Mouse (Mus musculus) spleen, postnatal 10 days (tissue): ENCODE measurements around the gene Prpf19.

ENCODE experiments used
- DNase-seq, 2 experiments: peaks; one replicate each; pipeline ENCODE4 v3.0.0; 2021 to 2022; ENCODE audit warnings: low spot score in 2 of 2

Gene Prpf19

GRCm38 (mm10) chr19:10938771-10939170 is 43.7 kb downstream of the Prpf19 start:
- DNase-seq = no peak

GRCm38 (mm10) chr19:10940097-10940800 is 45.2 kb downstream of the Prpf19 start:
- DNase-seq = peak; percentile 32 to 79

GRCm38 (mm10) chr19:10940801-10941457 is 45.9 kb downstream of the Prpf19 start:
- DNase-seq = no peak

GRCm38 (mm10) chr19:10943955-10944354 is 48.9 kb downstream of the Prpf19 start:
- DNase-seq = no peak

DNA sequence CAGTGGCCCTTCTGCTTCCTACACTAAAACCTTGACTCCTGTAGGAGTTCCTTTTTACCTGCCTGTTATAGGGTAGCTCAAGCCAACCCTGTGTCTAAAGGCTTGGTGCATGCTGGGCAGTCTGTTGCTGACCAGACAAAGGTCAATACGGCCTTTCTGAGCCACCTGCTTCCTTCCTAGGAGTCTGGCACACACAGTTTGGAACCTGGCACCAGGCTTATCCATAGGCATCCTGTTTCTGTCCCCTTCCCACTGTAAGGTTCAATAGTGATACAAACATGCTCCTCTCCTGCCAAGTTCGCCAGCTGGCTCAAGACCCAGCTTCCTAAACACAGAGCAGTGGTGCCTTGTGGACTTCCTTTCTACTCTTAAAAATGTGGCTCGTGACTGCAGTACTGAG is 51.5 kb downstream of the Prpf19 start:
- DNase-seq = no peak

DNA sequence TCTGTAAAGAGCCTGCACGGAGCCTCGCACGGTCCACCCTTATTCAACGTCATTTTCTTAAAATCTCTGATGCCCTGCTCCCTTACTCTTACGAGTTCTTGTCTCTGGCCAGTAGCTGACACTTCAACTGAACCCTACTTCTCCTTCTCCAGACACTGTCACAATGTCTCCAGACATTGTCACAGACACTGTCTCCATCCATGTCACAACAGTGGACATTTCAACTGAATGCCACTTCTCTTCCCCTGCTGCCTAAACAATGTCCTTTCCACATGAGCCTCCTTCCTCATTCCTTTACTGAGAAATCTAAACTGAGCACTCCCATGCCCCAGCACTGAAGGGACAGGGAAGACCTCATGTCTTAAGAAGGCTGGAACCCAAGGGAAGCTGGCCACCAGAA is 52.2 kb downstream of the Prpf19 start:
- no peak for DNase-seq

DNA sequence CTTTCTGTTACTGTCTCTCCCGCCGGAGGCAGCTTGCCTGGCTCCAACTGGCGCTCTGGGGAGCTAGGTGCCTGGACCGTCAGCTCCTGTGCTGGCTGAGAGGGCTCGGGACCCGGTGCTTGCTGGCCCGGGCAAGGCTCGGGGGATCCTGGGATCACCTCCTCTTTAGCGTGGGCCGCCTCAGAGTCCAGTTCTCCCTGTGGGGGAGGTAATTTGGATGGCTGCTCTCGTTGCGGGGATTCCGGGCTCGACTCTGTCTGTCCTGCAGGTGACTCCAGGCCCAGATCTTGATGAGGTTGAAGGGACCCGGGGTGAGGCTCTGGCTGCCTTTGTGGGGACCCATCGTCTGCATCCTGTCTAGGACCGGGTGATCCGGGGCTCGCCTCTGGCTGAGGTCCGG is 53.4 kb downstream of the Prpf19 start:
- peak; percentile 30 to 37 for DNase-seq

DNA sequence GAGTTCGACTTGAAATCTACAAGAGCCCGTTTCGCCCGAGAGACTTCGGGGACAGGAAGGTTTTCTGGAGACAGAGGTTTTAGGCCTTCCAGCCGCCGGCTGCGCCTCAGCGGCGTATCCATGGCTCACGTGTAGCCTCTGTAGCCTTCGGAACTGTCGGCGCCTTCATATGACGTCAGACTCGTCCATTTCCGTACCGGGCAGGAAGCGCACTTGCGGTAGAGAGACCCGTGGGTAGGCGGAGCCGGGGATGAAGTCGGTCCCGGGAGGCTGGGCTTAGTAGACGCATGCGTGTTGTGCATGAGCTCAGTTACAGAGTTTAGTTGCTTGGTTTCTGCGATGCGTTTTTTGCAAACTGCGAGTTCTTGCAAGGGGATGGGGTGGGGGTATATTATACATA is 54.1 kb downstream of the Prpf19 start, which contains the start of gene Ccdc86:
TSS of gene Ccdc86 (minus strand) at position 155 of the 400 bp plus-strand sequence.
- peak; percentile 85 to 98 for DNase-seq

DNA sequence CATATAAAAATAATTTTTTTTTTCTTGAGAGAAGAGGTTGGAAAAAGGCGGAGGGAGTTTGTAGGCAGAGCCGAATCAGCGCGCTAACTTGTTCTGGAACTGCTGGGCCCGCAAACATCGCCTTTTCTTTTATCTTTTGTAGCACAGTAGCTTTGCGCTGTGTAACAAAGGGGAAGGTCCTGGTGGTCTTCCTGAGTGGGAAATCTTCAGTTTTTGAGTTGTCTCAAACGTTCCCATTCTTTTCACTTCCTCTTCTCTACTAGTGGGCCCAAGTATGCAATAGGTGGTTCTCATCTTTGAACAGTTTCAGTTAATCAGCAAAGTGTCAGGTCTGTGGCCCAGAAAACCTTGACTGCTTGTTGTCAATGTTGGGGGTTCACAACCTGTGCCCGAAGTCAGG is 54.5 kb downstream of the Prpf19 start:
- DNase-seq = no peak

GRCm38 (mm10) chr19:10952021-10952939 is 57.2 kb downstream of the Prpf19 start:
- no peak for DNase-seq
